Mouse (Mus musculus): Measurements from ENCODE around the gene Ccdc148.
A peak's percentile ranks its signal among the peaks of the same experiment; 100 is the strongest.

Ccdc148 gene

DNA sequence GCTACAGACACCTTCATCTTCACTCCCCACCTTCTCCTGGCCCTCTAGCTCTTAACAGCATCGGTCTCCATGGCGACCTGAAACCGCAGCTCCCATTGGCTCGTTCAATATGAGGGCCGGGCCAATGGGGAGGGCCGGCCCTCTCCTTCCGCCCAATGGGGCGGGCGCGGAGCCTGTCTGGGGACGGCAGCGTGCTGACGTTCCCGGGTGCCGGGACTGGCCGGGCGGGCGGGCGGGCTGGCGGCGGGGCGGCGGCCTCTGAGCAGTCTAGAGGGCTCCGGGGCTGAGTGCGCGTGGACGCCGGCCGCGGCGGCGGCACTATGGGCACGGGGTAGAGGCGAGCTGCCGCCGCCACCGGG is at the start of gene Ccdc148, which contains the start of gene Pkp4:
Gene Ccdc148 (minus strand): TSS at position 79 of the 359 bp plus-strand sequence.
Gene Pkp4 (plus strand): TSS at position 246 of the 359 bp plus-strand sequence.
- peak; percentile 81 for DNase-seq (ENCODE audit: low read depth)

DNA sequence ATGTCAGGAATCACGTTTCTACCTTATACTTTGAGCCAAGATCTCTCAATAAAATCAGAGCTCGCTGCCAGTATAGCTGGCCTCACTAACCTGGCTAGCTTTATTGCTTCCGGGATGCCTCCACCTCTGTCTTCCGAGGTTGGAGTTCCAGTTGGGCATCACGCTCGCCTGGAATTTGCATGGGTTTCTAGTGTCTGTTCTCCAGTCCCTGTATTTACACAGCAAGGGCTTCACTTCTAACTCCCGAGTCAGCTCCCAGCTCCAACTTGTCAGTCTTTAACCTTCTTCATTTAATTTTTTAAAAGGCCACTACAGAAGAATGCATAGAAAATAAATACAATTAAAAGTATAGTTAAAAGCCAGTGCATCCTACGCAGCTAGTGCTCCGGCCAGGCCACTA is 47.8 kb upstream of the Ccdc148 start:
- no peak for DNase-seq (ENCODE audit: low read depth)

GRCm38 (mm10) chr2:59207725-59208124 is 47.2 kb upstream of the Ccdc148 start:
- no peak for DNase-seq (ENCODE audit: low read depth)

DNA sequence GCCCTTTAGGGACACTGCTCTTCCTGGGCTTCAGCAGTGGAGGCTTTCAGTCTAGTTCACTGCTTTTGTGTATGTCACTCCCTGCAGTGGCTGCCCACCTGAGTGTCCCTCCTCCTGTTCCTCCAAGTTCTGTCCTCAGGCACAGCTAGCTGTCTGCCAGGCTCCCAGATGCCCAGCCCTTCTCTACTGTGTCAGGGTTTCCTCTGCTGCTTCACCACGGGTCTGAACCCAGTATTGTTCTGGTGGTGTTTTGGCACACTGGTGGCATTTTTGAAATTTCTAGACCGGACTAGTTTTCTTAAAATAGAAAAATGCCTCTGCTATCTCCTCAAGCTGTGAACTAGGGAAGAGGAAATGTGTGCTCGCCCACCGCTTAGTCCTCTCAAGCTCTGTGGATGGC is 46.8 kb upstream of the Ccdc148 start:
- no peak for DNase-seq (ENCODE audit: low read depth)

GRCm38 (mm10) chr2:59206190-59206589 is 45.7 kb upstream of the Ccdc148 start:
- no peak for DNase-seq (ENCODE audit: low read depth)

- no peak for DNase-seq (ENCODE audit: low read depth)
Measured at GRCm38 (mm10) chr2:59205092-59205491, 44.6 kb upstream of the Ccdc148 start.

- no peak for DNase-seq (ENCODE audit: low read depth)
Measured at GRCm38 (mm10) chr2:59203627-59204425, 43.3 kb upstream of the Ccdc148 start.

GRCm38 (mm10) chr2:59202930-59203329 is 42.4 kb upstream of the Ccdc148 start:
- no peak for DNase-seq (ENCODE audit: low read depth)

- DNase-seq (ENCODE audit: low read depth) = no peak
Measured at GRCm38 (mm10) chr2:59200511-59200910, 40.0 kb upstream of the Ccdc148 start.

- DNase-seq (ENCODE audit: low read depth) = no peak
Measured at GRCm38 (mm10) chr2:59199476-59199976, 39.0 kb upstream of the Ccdc148 start.

- DNase-seq (ENCODE audit: low read depth) = no peak
Measured at GRCm38 (mm10) chr2:59197156-59197555, 36.7 kb upstream of the Ccdc148 start.

DNA sequence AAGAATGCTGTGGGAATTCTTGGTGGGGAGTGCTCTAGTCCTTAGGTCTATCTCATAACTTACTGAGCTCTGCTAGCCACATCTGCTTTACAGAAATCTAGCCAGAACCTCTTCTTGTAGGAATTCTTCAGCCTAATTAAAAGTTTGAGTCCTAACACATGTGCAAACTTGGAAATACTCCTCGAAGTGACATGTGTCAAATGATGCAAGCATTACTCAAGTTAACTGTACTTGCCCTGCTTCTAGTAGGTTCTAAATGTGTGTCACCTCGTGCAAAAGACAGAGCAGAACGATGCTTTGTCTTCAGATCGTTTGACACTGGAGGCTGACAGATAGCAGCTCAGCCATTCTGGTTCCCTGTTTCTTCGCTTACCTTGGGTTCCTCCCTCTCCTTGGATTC is 32.6 kb upstream of the Ccdc148 start:
- no peak for DNase-seq (ENCODE audit: low read depth)

- no peak for DNase-seq (ENCODE audit: low read depth)
Measured at GRCm38 (mm10) chr2:59191466-59191865, 31.0 kb upstream of the Ccdc148 start.

DNA sequence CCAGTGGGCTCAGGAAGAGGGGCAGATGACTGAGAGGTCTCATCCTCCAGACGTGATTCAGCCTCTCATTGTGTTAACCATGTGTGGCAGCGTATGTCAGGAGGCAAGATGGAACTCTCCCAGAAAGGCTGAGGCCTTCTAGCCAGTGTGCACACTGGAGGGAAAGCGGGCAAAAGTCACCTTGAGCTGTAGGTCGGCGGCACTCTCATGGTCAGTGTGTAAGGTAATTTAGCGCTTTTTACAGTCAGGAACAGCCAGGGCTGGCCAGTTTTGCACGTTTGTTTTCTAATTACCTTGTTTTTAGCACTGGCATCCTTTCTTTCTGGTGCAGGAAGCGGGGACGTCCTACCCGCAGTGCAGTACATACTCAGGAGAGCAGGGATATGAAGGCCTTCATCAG is 29.7 kb upstream of the Ccdc148 start:
- DNase-seq (ENCODE audit: low read depth) = no peak

DNA sequence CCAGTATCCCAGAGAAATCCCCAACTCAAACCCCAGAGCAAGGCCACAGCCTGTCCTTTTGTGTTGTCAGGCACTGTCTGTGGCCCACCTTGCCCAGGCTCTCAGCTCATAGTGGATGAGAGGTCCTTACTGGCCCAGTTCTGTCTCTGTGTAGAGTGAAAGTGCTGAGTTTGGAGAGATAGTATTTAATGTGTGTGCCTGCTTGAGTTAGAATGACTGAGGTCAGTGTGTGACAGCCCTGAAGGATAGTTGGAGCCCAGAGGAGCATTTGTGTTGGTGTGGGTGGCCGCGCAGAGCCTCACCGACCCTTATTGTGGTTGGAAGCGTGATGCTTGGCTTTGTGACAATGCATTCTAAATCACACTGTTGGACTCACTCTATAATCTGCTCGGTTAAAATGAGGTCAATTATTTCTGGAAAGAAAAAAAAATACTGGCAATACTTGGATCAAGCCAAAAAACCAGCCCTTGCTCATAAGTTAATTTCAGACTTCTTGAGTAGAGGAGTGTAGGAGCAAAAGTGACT is 29.2 kb upstream of the Ccdc148 start:
- no peak for DNase-seq (ENCODE audit: low read depth)

DNA sequence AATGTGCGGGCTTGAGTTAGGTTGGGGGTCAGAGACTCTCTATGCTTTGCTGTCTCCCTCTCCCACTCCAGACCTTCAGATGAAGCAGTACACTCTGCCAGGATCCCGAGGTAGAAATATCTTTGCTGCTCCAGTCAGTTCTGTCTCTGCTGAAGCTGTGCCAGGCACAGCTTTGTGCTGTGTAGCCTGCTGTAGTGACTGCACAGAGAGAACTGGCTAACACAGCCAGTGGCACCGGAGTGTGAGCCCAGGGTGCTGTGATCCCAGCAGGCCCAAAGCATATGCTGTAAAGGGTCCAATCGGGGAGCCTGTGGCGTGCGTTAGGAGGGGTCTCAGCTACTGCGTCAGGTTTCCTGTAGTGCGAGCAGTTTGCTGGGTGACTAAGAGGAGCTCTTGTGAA is 27.8 kb upstream of the Ccdc148 start:
- no peak for DNase-seq (ENCODE audit: low read depth)

DNA sequence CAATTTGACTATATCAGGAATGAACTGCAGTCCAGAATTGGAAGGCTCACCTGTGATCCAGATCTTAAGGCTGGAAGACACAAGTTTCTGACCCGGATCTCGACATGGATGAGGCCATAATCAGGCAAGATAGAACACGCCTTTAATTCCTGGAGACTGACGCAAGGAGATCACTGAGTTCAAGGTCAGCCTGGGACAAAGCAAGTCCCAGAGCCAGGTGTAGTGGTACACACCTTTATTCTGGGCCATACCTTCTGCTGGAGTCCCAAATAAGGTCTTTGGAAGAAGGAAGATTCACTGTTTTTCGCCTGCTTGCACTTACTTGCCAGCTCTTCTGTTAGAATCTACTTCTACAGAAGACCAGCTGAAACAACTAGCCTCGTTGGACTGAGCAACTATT is 26.5 kb upstream of the Ccdc148 start:
- DNase-seq (ENCODE audit: low read depth) = no peak

DNA sequence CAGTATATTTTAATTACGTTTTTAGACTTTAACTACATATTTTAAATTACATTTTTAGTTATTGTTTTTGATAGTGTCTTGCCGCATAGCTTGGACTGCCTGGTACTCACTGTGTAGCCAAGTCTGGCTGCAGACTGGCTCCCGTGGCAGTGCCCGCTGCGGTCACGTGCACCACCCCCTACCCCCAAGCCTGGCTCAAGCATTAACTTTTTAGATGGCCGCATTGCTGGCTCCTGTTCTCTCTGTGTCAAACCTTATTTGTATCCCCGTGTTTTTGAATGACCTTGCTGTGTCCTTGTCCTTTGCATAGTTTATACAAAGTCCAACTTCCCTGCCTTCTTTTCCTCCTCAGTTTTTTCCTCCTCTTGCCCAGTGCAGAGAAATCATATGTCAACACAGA is 25.6 kb upstream of the Ccdc148 start:
- DNase-seq (ENCODE audit: low read depth) = no peak

GRCm38 (mm10) chr2:59184107-59185064 is 23.9 kb upstream of the Ccdc148 start:
- no peak for DNase-seq (ENCODE audit: low read depth)

GRCm38 (mm10) chr2:59183541-59183940 is 23.1 kb upstream of the Ccdc148 start:
- DNase-seq (ENCODE audit: low read depth) = no peak

GRCm38 (mm10) chr2:59181321-59182113 is 21.0 kb upstream of the Ccdc148 start:
- no peak for DNase-seq (ENCODE audit: low read depth)

DNA sequence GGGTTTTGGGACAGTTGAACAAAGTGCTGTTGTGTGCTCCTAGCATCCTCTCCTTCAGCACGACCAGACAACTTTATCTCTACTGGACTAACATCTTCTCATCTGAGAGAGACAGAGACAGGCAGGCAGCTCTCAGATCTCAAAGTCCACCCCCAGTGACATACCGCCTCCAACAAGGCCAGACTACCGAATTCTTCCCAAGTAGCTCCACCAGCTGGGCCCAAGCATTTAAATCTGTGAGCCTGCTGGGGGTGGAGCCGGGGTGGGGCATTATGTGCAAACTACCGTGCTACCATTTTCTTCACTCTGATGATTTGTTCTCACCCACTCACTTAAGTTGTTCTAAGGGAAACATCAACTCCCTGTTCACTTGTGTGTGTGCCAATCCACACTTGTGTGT is 19.0 kb upstream of the Ccdc148 start:
- DNase-seq (ENCODE audit: low read depth) = no peak
